Mouse (Mus musculus) forebrain, embryonic 10.5 days (tissue): ENCODE measurements around the gene Mbnl1. TPM values are rescaled to one million over a fixed set of nuclear protein-coding genes. Genes with fewer than 3 reads are reported as not detected.

Experiments used
- DNase-seq: peaks from one replicate; pipeline ENCODE4 v3.0.0-alpha.2; 2017; ENCODE audit warnings: low spot score; ENCODE audit errors: extremely low spot score
- H3K27ac ChIP-seq: fragments of 300-500 bp; sonication (generic); 2 replicates; pipeline ENCODE4 v1.5.1; 2016; ENCODE audit warnings: mild to moderate bottlenecking
- H3K27me3 ChIP-seq: fragments of 300-500 bp; sonication (generic); 2 replicates; pipeline ENCODE4 v1.6.1; 2016; ENCODE audit warnings: mild to moderate bottlenecking; ENCODE audit not compliant: poor library complexity, severe bottlenecking
- H3K36me3 ChIP-seq: fragments of 300-500 bp; sonication (generic); replicated peaks from 2 replicates; pipeline ENCODE4 v1.6.1; 2016; ENCODE audit warnings: mild to moderate bottlenecking, moderate library complexity
- H3K4me1 ChIP-seq: fragments of 300-500 bp; sonication (generic); 2 replicates; pipeline ENCODE4 v1.6.1; 2016
- H3K4me3 ChIP-seq: fragments of 300-500 bp; sonication (generic); 2 replicates; pipeline ENCODE4 v1.5.1; 2016; ENCODE audit warnings: mild to moderate bottlenecking, moderate library complexity
- H3K9me3 ChIP-seq: fragments of 300-500 bp; sonication (generic); 2 replicates; pipeline ENCODE4 v1.6.1; 2016; ENCODE audit warnings: mild to moderate bottlenecking, moderate library complexity
- WGBS: fragments of 180-500 bp; shearing (Covaris S2); methylation state at CpG from one replicate; pipeline ENCODE4 v1.1.7; 2016; 5-methylcytosine and 5-hydroxymethylcytosine counted together
- polyA plus RNA-seq: library from polyadenylated mRNA; unstranded; fragments of >200 nt; fragmentation: Nextera tagmentation; extraction: Ambion mirVana; gene quantifications from 2 replicates; pipeline ENCODE4 v1.2.1, GENCODE M21; 2016

The Mbnl1 gene
- polyA plus RNA-seq, 1 experiment from 2014 or later = 37.6 TPM

DNA sequence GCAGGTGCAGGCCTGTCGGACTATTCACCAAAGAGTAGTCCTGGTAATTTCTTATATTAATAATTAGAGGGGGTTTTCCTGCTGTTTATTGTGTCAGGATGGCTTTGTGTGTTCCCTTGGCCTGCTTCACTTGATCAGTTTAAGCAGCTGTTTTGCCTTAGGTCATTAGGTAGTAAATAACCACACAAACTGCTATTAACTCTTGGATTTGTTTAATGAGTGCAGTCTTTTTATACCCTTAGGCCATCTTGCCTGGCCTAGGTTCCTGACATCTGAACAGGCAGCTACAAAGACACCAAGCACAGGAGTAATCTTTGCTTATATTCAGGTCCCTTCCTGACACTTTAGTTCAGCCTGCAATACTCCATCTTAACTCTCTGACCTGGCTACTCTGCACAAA lies 110.0 kb downstream of the Mbnl1 start:
- H3K4me3 ChIP-seq = no peak overlapping the region
- DNase-seq = no peak
- no peaks in the 10 kb centered on the region for H3K27me3 ChIP-seq
- H3K9me3 ChIP-seq = no peaks in the 10 kb centered on the region
- 75% methylated on average over 1 of the region's 1 CpGs for WGBS
- peaks cover 33% of the 10 kb centered on the region for H3K4me1 ChIP-seq
- no peaks in the 10 kb centered on the region for H3K36me3 ChIP-seq
- H3K27ac ChIP-seq = no peak overlapping the region

- Histone ChIP-seq H3K36me3 (no peaks in the 10 kb centered on the region), H3K27ac (no peak overlapping the region), H3K9me3 (no peaks in the 10 kb centered on the region), H3K27me3 (no peaks in the 10 kb centered on the region), H3K4me3 (no peak overlapping the region), H3K4me1 (peaks cover 33% of the 10 kb centered on the region)
- 94% methylated on average over 3 of the region's 3 CpGs for WGBS
- DNase-seq = no peak
These were observed 112.1 kb downstream of the Mbnl1 start for GRCm38 (mm10) chr3:60584704-60585103.

- Histone ChIP-seq H3K36me3 (no peaks in the 10 kb centered on the region), H3K4me1 (peaks cover 25% of the 10 kb centered on the region), H3K9me3 (no peaks in the 10 kb centered on the region), H3K4me3 (no peak overlapping the region), H3K27ac (no peak overlapping the region), H3K27me3 (no peaks in the 10 kb centered on the region)
- 95% methylated on average over 3 of the region's 3 CpGs for WGBS
- DNase-seq = no peak
These were observed 113.4 kb downstream of the Mbnl1 start for GRCm38 (mm10) chr3:60586046-60586445.

GRCm38 (mm10) chr3:60587149-60587548 lies 114.5 kb downstream of the Mbnl1 start:
- Histone ChIP-seq H3K9me3 (no peaks in the 10 kb centered on the region), H3K4me3 (no peak overlapping the region), H3K27ac (no peak overlapping the region), H3K36me3 (no peaks in the 10 kb centered on the region), H3K27me3 (no peaks in the 10 kb centered on the region), H3K4me1 (peaks cover 22% of the 10 kb centered on the region)
- 92% methylated on average over 4 of the region's 4 CpGs for WGBS
- no peak for DNase-seq

- H3K4me1 ChIP-seq = peaks cover 12% of the 10 kb centered on the region
- H3K27ac ChIP-seq = no peak overlapping the region
- no peaks in the 10 kb centered on the region for H3K27me3 ChIP-seq
- DNase-seq = no peak
- H3K9me3 ChIP-seq = no peaks in the 10 kb centered on the region
- no peaks in the 10 kb centered on the region for H3K36me3 ChIP-seq
- WGBS = 93% methylated on average over 3 of the region's 3 CpGs
- H3K4me3 ChIP-seq = no peak overlapping the region
These were observed 116.7 kb downstream of the Mbnl1 start for GRCm38 (mm10) chr3:60589361-60589760.

GRCm38 (mm10) chr3:60595606-60596005 lies 123.0 kb downstream of the Mbnl1 start:
- H3K27me3 ChIP-seq = no peaks in the 10 kb centered on the region
- 94% methylated on average over 10 of the region's 10 CpGs for WGBS
- no peaks in the 10 kb centered on the region for H3K36me3 ChIP-seq
- no peak for DNase-seq
- H3K4me1 ChIP-seq = peaks cover 5% of the 10 kb centered on the region; the same call in 1 of the 2 replicates
- H3K27ac ChIP-seq = no peak overlapping the region
- H3K9me3 ChIP-seq = no peaks in the 10 kb centered on the region
- H3K4me3 ChIP-seq = no peak overlapping the region

DNA sequence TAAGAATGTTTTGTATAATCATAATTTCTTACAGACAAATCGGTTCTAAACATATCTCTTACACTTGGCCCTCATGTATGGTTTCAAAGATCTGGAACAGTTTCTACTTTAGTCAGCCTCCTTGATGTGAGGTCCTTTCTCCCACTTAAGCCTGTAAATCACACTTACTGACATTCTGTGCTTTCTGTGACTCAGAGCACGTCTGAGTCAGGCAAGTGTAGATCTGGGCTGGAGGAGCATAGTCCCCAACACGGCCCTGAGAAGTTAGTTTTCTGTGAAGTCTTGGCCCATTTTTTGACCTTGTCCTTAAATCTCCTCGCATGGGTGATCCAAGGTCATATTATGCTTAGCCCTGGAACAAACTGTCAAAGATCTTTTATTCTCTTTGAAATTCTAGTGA lies 124.4 kb downstream of the Mbnl1 start:
- Histone ChIP-seq H3K27me3 (no peaks in the 10 kb centered on the region), H3K27ac (no peak overlapping the region), H3K9me3 (no peaks in the 10 kb centered on the region), H3K4me3 (no peak overlapping the region), H3K4me1 (peaks cover 5% of the 10 kb centered on the region; the same call in 1 of the 2 replicates), H3K36me3 (no peaks in the 10 kb centered on the region)
- WGBS = 84% methylated on average over 4 of the region's 4 CpGs
- no peak for DNase-seq

- H3K4me3 ChIP-seq = no peak overlapping the region
- DNase-seq = peak; percentile 58
- H3K27ac ChIP-seq = no peak overlapping the region
- no peaks in the 10 kb centered on the region for H3K27me3 ChIP-seq
- 37% methylated on average over 4 of the region's 4 CpGs for WGBS
- H3K4me1 ChIP-seq = no peaks in the 10 kb centered on the region
- no peaks in the 10 kb centered on the region for H3K36me3 ChIP-seq
- H3K9me3 ChIP-seq = no peaks in the 10 kb centered on the region
These were observed 129.1 kb downstream of the Mbnl1 start for GRCm38 (mm10) chr3:60601686-60602085.

- H3K9me3 ChIP-seq = no peaks in the 10 kb centered on the region
- no peak for DNase-seq
These were observed 130.4 kb downstream of the Mbnl1 start for GRCm38 (mm10) chr3:60602923-60603549.

GRCm38 (mm10) chr3:60603637-60604036 lies 131.0 kb downstream of the Mbnl1 start:
- no peak for DNase-seq
- 92% methylated on average over 4 of the region's 4 CpGs for WGBS
- H3K36me3 ChIP-seq = no peaks in the 10 kb centered on the region
- H3K9me3 ChIP-seq = no peaks in the 10 kb centered on the region
- no peak overlapping the region for H3K4me3 ChIP-seq
- H3K27me3 ChIP-seq = no peaks in the 10 kb centered on the region
- no peaks in the 10 kb centered on the region for H3K4me1 ChIP-seq
- H3K27ac ChIP-seq = no peak overlapping the region

More at GRCm38 (mm10) chr3:60602923-60603549, 130.4 kb downstream of the Mbnl1 start:
- no peaks in the 10 kb centered on the region for H3K4me1 ChIP-seq
- no peaks in the 10 kb centered on the region for H3K36me3 ChIP-seq
- H3K27me3 ChIP-seq = no peaks in the 10 kb centered on the region
- no peak overlapping the region for H3K27ac ChIP-seq
- H3K4me3 ChIP-seq = no peak overlapping the region
- WGBS = 94% methylated on average over 4 of the region's 4 CpGs

DNA sequence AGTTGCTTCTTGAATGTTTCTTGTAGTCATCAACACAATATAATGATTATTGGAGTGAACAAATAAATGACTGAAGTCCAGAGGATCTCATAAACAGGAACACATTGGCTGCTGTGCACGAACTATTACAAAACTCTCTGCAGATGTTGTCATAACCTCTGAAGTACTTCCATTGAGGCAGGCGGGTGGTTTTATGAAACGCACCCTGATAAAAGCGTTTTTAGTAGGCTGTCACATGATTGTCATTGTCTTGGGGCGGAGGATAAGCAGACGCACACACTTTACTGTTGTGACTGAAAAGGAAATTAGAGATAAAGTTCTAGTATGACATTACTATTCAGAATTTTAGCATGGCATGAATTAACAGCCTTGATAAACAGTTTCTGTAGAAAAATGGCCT lies 131.6 kb downstream of the Mbnl1 start:
- no peak overlapping the region for H3K4me3 ChIP-seq
- DNase-seq = no peak
- H3K4me1 ChIP-seq = no peaks in the 10 kb centered on the region
- no peaks in the 10 kb centered on the region for H3K36me3 ChIP-seq
- no peak overlapping the region for H3K27ac ChIP-seq
- H3K27me3 ChIP-seq = no peaks in the 10 kb centered on the region
- WGBS = 96% methylated on average over 6 of the region's 6 CpGs
- no peaks in the 10 kb centered on the region for H3K9me3 ChIP-seq

- no peak overlapping the region for H3K27ac ChIP-seq
- 9% methylated on average over 2 of the region's 2 CpGs for WGBS
- peaks cover 11% of the 10 kb centered on the region for H3K36me3 ChIP-seq
- H3K27me3 ChIP-seq = no peaks in the 10 kb centered on the region
- no peaks in the 10 kb centered on the region for H3K9me3 ChIP-seq
- no peak overlapping the region for H3K4me3 ChIP-seq
- DNase-seq = no peak
- H3K4me1 ChIP-seq = no peaks in the 10 kb centered on the region
These were observed 136.3 kb downstream of the Mbnl1 start for GRCm38 (mm10) chr3:60608952-60609403.

DNA sequence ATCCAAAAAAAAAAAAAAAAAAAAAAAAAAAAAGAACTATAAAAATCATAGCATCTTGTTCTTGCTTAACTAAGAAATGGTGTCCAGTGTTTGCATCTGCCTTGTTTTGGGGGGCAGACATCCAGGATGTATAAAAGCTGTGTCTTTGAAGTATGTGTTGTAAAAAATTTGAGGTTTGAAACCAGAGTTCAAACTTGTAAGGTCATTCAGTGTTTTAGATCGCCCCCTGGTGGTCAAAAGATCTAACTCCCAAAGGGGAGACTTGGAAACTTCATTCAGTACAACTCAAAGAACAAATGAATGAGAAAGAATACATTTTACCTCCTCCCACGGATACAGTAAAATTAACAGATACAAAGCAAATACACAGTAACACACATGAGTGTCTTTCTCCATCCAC lies 139.2 kb downstream of the Mbnl1 start:
- Histone ChIP-seq H3K4me3 (no peak overlapping the region), H3K9me3 (no peaks in the 10 kb centered on the region), H3K27ac (no peak overlapping the region), H3K27me3 (no peaks in the 10 kb centered on the region), H3K4me1 (no peaks in the 10 kb centered on the region), H3K36me3 (peaks cover 26% of the 10 kb centered on the region)
- DNase-seq = no peak
- WGBS = 19% methylated on average over 2 of the region's 2 CpGs

GRCm38 (mm10) chr3:60613121-60613520 lies 140.5 kb downstream of the Mbnl1 start:
- Histone ChIP-seq H3K27ac (no peak overlapping the region), H3K4me3 (no peak overlapping the region), H3K36me3 (peaks cover 26% of the 10 kb centered on the region), H3K27me3 (no peaks in the 10 kb centered on the region), H3K9me3 (no peaks in the 10 kb centered on the region), H3K4me1 (no peaks in the 10 kb centered on the region)
- WGBS = 96% methylated on average over 7 of the region's 7 CpGs
- no peak for DNase-seq
